Mouse (Mus musculus): ENCODE measurements at regions not wholly inside any gene's neighbourhood (a gene's known extent, or its start where the extent isn't known, plus 50 kb on each side); places are given as distances from the start of the nearest gene placed in this dataset.
A peak's percentile ranks its signal among the peaks of the same experiment; 100 is the strongest.

GRCm38 (mm10) chr14:97170841-97171240 is 651.9 kb upstream of the Klhl1 start:
- no peak for DNase-seq (ENCODE audit: low spot score)

DNA sequence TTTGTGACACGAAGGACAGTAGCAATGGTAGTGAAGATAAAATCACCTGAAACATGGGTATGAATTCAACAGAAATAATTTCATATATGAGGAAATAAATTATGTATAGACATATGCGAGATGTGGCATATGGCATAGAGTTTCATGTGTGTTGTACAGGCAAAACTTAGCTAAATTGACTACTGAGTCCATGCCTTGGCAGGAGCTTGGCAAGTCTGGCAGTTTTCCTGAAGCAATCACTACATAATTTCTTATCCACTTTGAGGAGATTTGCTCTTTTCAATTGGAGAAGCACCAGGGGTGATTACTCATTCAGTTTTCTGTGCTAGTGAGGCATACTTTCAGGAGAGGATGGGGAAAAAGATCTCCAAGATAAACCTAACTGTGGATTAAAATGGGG is 646.9 kb upstream of the Klhl1 start:
- DNase-seq (ENCODE audit: low spot score) = no peak

GRCm38 (mm10) chr14:97148997-97149653 is 630.2 kb upstream of the Klhl1 start:
- DNase-seq (ENCODE audit: low spot score) = no peak

DNA sequence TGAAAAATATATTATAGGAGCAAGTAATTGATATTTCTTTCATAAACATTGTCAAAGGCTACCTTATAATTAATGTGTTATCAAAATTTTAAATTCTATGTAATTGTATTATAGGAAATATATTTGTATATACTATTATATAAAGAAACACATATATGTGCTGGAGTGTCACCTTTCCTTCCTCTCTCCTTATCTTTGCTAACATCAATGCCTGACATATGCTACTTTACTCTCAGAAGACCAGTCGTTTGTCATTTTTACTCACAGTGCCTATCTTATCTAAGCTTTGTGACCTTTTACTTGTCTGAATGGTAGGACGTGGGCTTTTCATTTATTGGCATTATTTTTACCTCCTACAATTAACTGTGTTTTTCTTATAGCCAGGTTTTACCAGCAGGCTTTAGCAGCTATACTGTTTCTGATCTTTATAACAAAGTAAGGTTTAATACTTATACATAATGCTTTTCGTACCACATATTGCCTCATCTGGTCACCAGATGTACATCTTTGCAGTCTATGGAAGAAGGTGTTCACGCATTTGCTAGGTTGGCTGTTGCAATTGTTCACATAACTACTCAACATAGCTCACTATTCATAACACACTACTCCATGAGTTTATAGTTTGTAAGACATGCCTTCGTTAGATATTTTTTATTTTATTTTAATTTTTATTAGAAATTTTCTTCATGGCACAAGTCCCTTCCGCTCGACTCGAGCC is 597.2 kb upstream of the Klhl1 start:
- DNase-seq (ENCODE audit: low spot score) = no peak

DNA sequence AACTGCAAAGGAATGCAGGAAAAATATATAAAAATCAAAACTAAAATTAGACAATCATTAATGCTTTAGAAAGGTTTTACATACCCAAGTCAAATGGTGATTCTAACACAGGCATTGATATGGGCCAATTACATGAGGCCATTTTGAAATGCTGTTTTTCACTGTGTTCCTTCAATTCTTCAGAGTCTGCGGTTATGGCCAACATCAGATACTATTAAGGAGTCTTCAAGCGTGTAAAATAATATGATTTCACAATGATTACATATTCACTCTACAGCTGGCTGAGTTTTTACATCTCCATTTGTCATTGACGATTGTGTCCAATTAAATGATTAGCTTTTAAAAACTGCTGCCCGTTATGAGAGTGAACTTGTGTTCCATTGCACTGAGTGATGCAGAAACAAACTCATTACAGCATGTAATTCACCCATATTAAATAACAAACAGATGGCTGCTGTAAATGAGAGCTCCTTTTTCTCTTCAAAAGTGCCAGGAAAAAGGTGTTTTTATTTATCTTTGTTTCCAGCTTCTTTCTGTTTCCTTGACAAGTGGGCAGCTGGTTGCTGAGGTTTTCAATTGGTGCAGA is 582.3 kb upstream of the Klhl1 start:
- DNase-seq (ENCODE audit: low spot score) = no peak

GRCm38 (mm10) chr14:97093389-97093788 is 574.5 kb upstream of the Klhl1 start:
- no peak for DNase-seq (ENCODE audit: low spot score)

GRCm38 (mm10) chr14:97088863-97089262 is 570.0 kb upstream of the Klhl1 start:
- DNase-seq (ENCODE audit: low spot score) = no peak

- no peak for DNase-seq (ENCODE audit: low spot score)
These were observed 568.4 kb upstream of the Klhl1 start for GRCm38 (mm10) chr14:97087346-97087745.

DNA sequence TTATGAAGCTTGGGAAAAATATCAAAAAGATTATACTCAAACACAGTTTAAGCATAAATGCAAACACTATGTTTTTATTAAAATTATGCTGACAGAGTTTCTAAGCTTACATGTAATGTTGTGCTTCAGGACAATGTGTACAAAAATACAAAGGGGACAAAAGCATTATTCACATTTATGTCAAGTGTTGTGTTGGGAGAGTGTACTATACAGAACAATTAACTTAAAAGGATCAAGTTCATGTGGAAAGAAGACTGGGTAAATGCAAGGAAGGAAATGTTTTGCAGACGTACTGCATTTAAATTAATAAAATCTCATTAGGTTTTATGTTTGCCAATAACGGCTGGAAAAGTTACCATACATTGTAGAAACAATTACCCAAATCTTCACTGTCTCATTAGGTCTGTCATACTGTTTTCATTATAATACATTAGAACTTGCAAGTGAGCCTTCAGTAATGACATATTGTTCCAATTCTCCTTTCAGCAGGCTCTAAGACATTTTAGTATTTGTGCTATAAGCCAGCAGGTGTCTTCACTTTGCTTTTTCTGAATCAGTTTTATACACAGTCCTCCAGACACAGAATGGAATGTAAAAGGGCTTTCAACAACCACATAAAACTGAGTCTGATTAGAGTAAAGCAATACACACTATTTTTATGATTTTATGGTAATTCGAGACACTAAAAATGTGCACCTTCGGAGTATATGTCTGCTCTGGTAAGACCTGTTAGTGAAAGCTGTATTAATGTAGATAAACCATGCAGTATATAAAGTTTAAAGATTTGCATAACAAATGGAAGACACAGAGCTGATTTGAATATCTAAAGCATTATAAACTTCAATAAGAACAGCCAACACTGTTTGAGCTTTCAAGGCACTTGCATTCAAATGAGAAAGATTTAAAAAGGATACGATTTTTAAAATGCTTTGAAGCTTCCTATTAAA is 567.7 kb upstream of the Klhl1 start:
- no peak for DNase-seq (ENCODE audit: low spot score)

DNA sequence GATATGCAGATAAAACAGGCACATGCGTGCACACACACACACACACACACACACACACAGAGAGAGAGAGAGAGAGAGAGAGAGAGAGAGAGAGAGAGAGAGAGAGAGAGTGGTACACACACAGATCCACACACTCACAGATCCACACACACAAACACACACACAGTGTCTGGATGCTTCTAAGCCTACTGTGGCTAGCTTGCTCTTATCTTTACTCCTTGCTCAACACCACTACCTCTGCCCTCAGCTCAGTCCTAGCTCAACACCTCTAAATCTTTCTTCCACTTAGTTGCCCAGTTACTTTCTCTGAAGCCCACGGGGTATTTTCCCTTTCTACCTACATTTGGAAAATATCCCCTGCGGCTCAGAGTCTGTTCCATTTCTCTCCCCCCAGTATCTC is 555.9 kb upstream of the Klhl1 start:
- DNase-seq (ENCODE audit: low spot score) = no peak

DNA sequence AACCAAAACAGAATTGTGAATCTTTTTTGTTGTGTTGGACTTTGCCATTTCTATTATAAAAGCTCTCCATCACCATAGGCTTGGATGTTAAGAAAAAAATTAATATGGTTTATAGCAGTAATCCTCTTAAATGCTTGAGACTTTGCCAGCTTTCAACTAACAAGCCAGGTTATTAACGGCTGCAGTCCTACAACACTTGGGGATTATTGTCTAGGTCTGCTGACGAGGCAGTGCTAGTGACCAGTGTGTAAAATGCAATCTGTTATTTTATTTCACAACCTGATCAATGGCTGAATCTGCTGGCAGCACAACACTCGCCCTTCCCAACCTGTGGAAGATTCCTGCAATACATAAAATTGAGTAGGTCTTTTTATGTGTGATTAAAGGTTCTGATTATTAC is 549.9 kb upstream of the Klhl1 start:
- no peak for DNase-seq (ENCODE audit: low spot score)

DNA sequence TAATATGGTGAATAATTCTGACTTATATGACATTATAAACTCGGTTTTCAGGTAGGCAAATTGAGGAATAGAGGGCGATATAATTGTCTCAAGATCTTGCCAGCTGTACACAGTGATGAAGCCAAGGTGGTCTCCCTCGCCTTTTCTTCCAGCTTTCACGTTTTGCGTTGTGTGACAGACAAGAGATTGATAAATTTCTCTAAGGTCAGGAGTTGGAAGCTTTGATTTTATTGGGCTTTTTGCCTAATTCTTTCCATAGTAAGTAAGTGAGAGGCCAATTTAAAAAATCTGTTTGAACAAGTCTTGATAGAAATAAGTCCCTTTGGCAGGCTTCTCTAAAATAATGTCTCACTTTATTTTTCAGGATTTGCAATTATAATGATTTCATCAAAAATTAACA is 549.4 kb upstream of the Klhl1 start:
- DNase-seq (ENCODE audit: low spot score) = no peak

DNA sequence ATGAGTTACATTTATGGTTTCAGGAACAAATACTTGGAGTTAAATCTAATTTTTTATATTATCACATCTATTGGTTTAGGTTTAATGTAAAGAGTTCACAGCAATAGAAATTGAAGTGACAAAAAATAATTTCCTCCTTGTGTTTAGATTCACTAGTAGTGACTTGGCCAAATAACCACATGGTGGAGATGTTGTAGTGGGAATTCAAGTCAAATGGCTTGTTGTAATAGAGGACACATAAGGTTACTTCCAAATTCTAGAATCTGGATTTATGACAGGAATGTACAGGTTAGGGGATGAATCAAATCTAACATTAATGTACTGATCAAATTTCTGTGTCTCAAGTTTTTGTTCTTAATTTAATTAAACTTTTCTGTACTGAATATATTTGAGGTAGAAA is 526.4 kb upstream of the Klhl1 start:
- DNase-seq (ENCODE audit: low spot score) = no peak

DNA sequence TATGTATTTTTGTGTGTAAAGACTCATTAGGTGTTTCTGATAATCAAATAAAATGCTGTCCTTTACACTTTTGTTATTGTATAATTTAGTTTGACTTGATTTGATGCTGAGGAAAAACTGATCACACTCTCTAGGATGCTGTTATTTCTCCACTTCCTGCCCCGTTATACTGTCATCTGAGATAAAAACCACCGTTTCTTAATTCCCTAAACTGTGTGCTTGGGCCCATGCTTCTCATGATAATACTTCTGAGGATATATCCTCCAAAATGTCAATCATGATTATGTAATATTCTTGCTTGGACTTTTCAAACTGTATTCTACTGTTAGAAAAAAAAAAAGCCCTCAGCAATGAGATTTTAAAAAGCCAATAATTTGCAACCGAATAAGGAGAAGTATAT is 520.9 kb upstream of the Klhl1 start:
- no peak for DNase-seq (ENCODE audit: low spot score)

- no peak for DNase-seq (ENCODE audit: low spot score)
These were observed 509.6 kb upstream of the Klhl1 start for GRCm38 (mm10) chr14:97028528-97028927.

- no peak for DNase-seq (ENCODE audit: low spot score)
These were observed 487.4 kb upstream of the Klhl1 start for GRCm38 (mm10) chr14:97006294-97006693.

GRCm38 (mm10) chr14:96995081-96995480 is 476.2 kb upstream of the Klhl1 start:
- no peak for DNase-seq (ENCODE audit: low spot score)

GRCm38 (mm10) chr14:96990542-96991162 is 471.8 kb upstream of the Klhl1 start:
- no peak for DNase-seq (ENCODE audit: low spot score)

DNA sequence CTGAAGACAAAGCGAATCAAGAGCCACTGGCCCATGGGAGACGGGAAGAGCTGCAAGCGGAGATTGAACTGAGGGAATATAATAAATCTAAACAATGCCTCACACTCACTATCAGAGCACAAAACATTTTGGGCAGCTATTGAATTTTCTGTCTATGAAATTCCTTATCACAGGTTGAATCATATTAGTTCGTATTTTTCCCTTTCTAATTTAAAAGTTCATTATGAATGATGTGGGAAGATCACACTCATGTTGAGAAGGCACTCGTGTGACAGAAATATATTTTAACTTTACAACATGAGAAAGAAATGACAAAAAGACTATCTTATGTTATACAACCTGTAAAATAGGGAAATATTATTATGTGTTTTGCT is 444.2 kb upstream of the Klhl1 start:
- no peak for DNase-seq (ENCODE audit: low spot score)

GRCm38 (mm10) chr14:96962426-96963073 is 443.6 kb upstream of the Klhl1 start:
- DNase-seq (ENCODE audit: low spot score) = peak; percentile 34

DNA sequence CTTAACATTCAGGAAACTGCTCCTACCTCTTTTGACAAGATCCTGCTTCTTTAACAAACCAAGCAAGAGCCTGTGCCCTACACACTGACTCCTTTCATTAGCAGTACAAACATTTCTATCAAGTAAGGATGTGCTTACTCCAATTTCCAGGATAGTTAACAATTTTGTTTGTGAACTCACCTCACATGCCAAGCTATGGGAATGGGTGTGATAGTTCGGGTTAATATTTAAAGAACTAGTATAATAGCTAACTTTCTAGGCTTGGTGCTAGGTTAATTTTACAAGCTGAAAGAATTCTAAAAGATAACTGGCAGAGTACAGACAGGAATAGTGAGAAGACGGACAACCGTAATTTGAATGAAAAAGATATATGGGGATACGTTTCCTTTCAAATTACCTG is 437.2 kb upstream of the Klhl1 start:
- DNase-seq (ENCODE audit: low spot score) = no peak

DNA sequence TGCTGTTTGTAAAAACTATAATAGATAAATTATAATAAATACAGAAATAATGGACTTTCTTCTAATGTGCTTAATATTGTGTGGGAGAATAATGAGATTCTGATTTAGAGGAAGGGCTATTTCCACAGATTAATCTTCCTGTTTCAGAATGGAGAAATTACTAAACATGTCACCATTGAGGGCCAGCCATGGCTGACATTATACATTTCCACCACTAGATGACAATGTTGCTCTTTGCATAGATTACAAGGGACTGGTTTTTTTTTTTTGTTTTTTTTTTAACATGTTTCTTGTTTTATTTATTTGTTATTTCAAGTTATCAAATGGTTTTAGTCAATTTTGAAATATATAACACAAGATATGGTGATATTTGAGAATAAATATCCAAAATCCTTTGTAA is 435.6 kb upstream of the Klhl1 start:
- DNase-seq (ENCODE audit: low spot score) = peak; percentile 39

All from adipocyte (in vitro differentiated cells).